In genomic region chr11:95713811-95714241, GRCm38 (mm10) we compare ENCODE assay signal across 8 mouse cellular contexts. TPM values are rescaled to one million over a fixed set of nuclear protein-coding genes. Genes with fewer than 3 reads are reported as not detected.
DNase-seq lines count a peak whose midpoint lies in the region; ATAC-seq and TF ChIP-seq lines count a peak whose summit lies in the region.

No protein-coding gene starts in this region.

- ATAC-seq in hindbrain, embryonic 11.5 days (ENCODE audit: low FRiP score), result 0 out of 2 replicates have a peak, but pooled peaks have one; percentile 9
- peak; percentile 28 for ATAC-seq in neutrophil, adult 5-6 weeks (ENCODE audit: extremely low read depth, insufficient number of reproducible peaks, low FRiP score, poor library complexity, severe bottlenecking)

- H3K4me2 ChIP-seq in hindbrain, embryonic 11.5 days (replicated peaks; ENCODE audit: low read depth, low read length), result peak overlapping the region; percentile 84

- no peaks in the 10 kb centered on the region for H3K27me3 ChIP-seq in hindbrain, embryonic 11.5 days (ENCODE audit: control insufficient read depth, insufficient read depth, low read length)

- H3K36me3 ChIP-seq in hindbrain, embryonic 11.5 days (ENCODE audit: control insufficient read depth, insufficient read depth, low read length), result no peaks in the 10 kb centered on the region

- no peaks in the 10 kb centered on the region; the same call in 1 of the 2 replicates for H3K4me1 ChIP-seq in brown adipose tissue, adult 24 weeks (ENCODE audit: control insufficient read depth, insufficient read depth, insufficient read length, low read length)
- peaks cover 4% of the 10 kb centered on the region; the same call in 1 of the 2 replicates for H3K4me1 ChIP-seq in hindbrain, embryonic 11.5 days (replicated peaks; ENCODE audit: control insufficient read depth, insufficient read depth, low read length)

- 2% methylated on average over 13 of the region's 13 CpGs for WGBS in hindbrain, embryonic 11.5 days

- peak overlapping the region; percentile 96 for H3K9ac ChIP-seq in hindbrain, embryonic 11.5 days (ENCODE audit: low read depth, low read length)

- peak overlapping the region; percentile 91 for H3K4me3 ChIP-seq in layer of hippocampus, adult 2 months
- H3K4me3 ChIP-seq in brown adipose tissue, adult 24 weeks (ENCODE audit: insufficient read depth, low read depth, low read length), result peak overlapping the region; percentile 77
- H3K4me3 ChIP-seq in hindbrain, embryonic 11.5 days (ENCODE audit: low read depth, low read length), result peak overlapping the region; percentile 92

- no peak for TF ChIP-seq CTCF in layer of hippocampus, adult 2 months (conservative IDR thresholded peaks at IDR 0.05)

- no peak for DNase-seq in layer of hippocampus, adult 2 months (ENCODE audit: low spot score in 2 of 2)
- DNase-seq in layer of hippocampus, adult 18-20 months (ENCODE audit: low spot score in 2 of 2), result no peak
- DNase-seq in hindbrain, embryonic 11.5 days (ENCODE audit: low spot score), result no peak
- DNase-seq in lung, adult 18-20 months, result peak; percentile 26 to 38
- no peak for DNase-seq in frontal cortex, postnatal 36 days (ENCODE audit: low spot score in 2 of 2)
- no peak for DNase-seq in layer of hippocampus, adult 8-10 months (ENCODE audit: low spot score in 2 of 2)

- no peaks in the 10 kb centered on the region for H3K9me3 ChIP-seq in hindbrain, embryonic 11.5 days (ENCODE audit: control insufficient read depth, low read length)

- H3K27ac ChIP-seq in layer of hippocampus, adult 2 months, result peak overlapping the region; percentile 97
- peak overlapping the region; percentile 49; the same call in 1 of the 2 replicates for H3K27ac ChIP-seq in brown adipose tissue, adult 24 weeks (replicated peaks; ENCODE audit: low read depth, low read length)
- peak overlapping the region; percentile 98 for H3K27ac ChIP-seq in hindbrain, embryonic 11.5 days (ENCODE audit: low read depth, low read length)

RNA-seq across cellular contexts. Expression of gene Zfp652, which starts 1.4 kb away (rescaled TPM):
- 10 to 100 TPM; 49.0 to 50.5 TPM for total RNA-seq in layer of hippocampus, adult 2 months (2021)
- total RNA-seq in layer of hippocampus, adult 18-20 months (2021), result 10 to 100 TPM; 45.1 to 50.3 TPM
- polyA plus RNA-seq in brown adipose tissue, adult 24 weeks (2012; ENCODE audit: insufficient read depth, insufficient read length, missing spikeins), result 8.9 and 12.0 TPM in 2 replicates
- 13.6 and 13.7 TPM in 2 replicates for polyA plus RNA-seq in hindbrain, embryonic 11.5 days (2014; fragmentation: Nextera tagmentation; extraction: Ambion mirVana)
- total RNA-seq in neutrophil, adult 5-6 weeks (2017), result 66.5 and 67.5 TPM in 2 replicates
- 10 to 100 TPM; 47.8 to 49.7 (median 48.5) TPM for total RNA-seq in layer of hippocampus, adult 8-10 months (2022)

RNA-seq across cellular contexts. Expression of gene B130006D01Rik, which starts 9.6 kb away (rescaled TPM):
- 1 to 10 TPM; 1.8 to 2.3 TPM for total RNA-seq in layer of hippocampus, adult 2 months (2021)
- total RNA-seq in layer of hippocampus, adult 18-20 months (2021), result 1 to 10 TPM; 1.4 to 1.5 TPM
- not detected in 2 replicates for polyA plus RNA-seq in brown adipose tissue, adult 24 weeks (2012; ENCODE audit: insufficient read depth, insufficient read length, missing spikeins)
- polyA plus RNA-seq in hindbrain, embryonic 11.5 days (2014; fragmentation: Nextera tagmentation; extraction: Ambion mirVana), result 1.1 and 2.5 TPM in 2 replicates
- 8.0 and 8.5 TPM in 2 replicates for total RNA-seq in neutrophil, adult 5-6 weeks (2017)
- total RNA-seq in layer of hippocampus, adult 8-10 months (2022), result 1 to 10 TPM; 1.9 to 2.4 (median 1.9) TPM

RNA-seq across cellular contexts. Expression of gene Phb, which starts 47.1 kb away (rescaled TPM):
- total RNA-seq in layer of hippocampus, adult 2 months (2021), result 10 to 100 TPM; 96.3 to 97.5 TPM
- 100 to 1,000 TPM in 1 of 2 experiments, 10 to 100 TPM in 1; 99.0 to 102 TPM for total RNA-seq in layer of hippocampus, adult 18-20 months (2021)
- polyA plus RNA-seq in brown adipose tissue, adult 24 weeks (2012; ENCODE audit: insufficient read depth, insufficient read length, missing spikeins), result 256 and 422 TPM in 2 replicates
- 176 and 195 TPM in 2 replicates for polyA plus RNA-seq in hindbrain, embryonic 11.5 days (2014; fragmentation: Nextera tagmentation; extraction: Ambion mirVana)
- total RNA-seq in neutrophil, adult 5-6 weeks (2017), result 21.9 and 27.3 TPM in 2 replicates
- 100 to 1,000 TPM in 1 of 4 experiments, 10 to 100 TPM in 3; 85.9 to 105 (median 94.0) TPM for total RNA-seq in layer of hippocampus, adult 8-10 months (2022)

Comparison
In these comparisons a context has a peak if more than half of its experiments do, and no peak if none do; other contexts are left out.
1. DNase-seq: peak in lung, adult 18-20 months (2 of 2); none in layer of hippocampus, adult 2 months (0 of 2), layer of hippocampus, adult 18-20 months (0 of 2), hindbrain, embryonic 11.5 days (single experiment), frontal cortex, postnatal 36 days (0 of 2) and layer of hippocampus, adult 8-10 months (0 of 2).
2. Peak in every context shown above with its lines, with median percentiles within 50 percentile points of each other: H3K27ac ChIP-seq and H3K4me3 ChIP-seq.